Mouse (Mus musculus) heart, embryonic 10.5 days (tissue): ENCODE measurements around the gene Eps8. TPM values are rescaled to one million over a fixed set of nuclear protein-coding genes. Genes with fewer than 3 reads are reported as not detected.
"Not testable (repeated sequence)": the region's sequence is repeated elsewhere in the genome, so short reads cannot be mapped to it uniquely, and the experiment has no call there.

ENCODE experiments used
- DNase-seq: peaks from one replicate; pipeline ENCODE4 v3.0.0-alpha.2; 2017; ENCODE audit warnings: low spot score
- H3K27ac ChIP-seq: fragments of 300-500 bp; sonication (generic); 2 replicates; pipeline ENCODE4 v1.5.1; 2016; ENCODE audit warnings: mild to moderate bottlenecking
- H3K27me3 ChIP-seq: fragments of 300-500 bp; sonication (generic); 2 replicates; pipeline ENCODE4 v1.6.1; 2016; ENCODE audit warnings: mild to moderate bottlenecking; ENCODE audit not compliant: poor library complexity, insufficient read depth, severe bottlenecking
- H3K36me3 ChIP-seq: fragments of 300-500 bp; sonication (generic); 2 replicates; pipeline ENCODE4 v1.6.1; 2016; ENCODE audit warnings: mild to moderate bottlenecking, moderate library complexity
- H3K4me1 ChIP-seq: fragments of 300-500 bp; sonication (generic); 2 replicates; pipeline ENCODE4 v1.6.1; 2016; ENCODE audit warnings: mild to moderate bottlenecking
- H3K4me3 ChIP-seq: fragments of 300-500 bp; sonication (generic); 2 replicates; pipeline ENCODE4 v1.5.1; 2016; ENCODE audit warnings: mild to moderate bottlenecking, moderate library complexity
- H3K9me3 ChIP-seq: fragments of 300-500 bp; sonication (generic); 2 replicates; pipeline ENCODE4 v1.6.1; 2016; ENCODE audit warnings: mild to moderate bottlenecking, moderate library complexity
- WGBS: fragments of 180-500 bp; shearing (Covaris S2); methylation state at CpG from one replicate; pipeline ENCODE4 v1.1.7; 2016; 5-methylcytosine and 5-hydroxymethylcytosine counted together
- polyA plus RNA-seq: library from polyadenylated mRNA; unstranded; fragments of >200 nt; fragmentation: Nextera tagmentation; extraction: Ambion mirVana; gene quantifications from 2 replicates; pipeline ENCODE4 v1.2.1, GENCODE M21; 2016

Eps8 gene
- polyA plus RNA-seq, 1 experiment from 2014 or later, result 16.3 TPM

DNA sequence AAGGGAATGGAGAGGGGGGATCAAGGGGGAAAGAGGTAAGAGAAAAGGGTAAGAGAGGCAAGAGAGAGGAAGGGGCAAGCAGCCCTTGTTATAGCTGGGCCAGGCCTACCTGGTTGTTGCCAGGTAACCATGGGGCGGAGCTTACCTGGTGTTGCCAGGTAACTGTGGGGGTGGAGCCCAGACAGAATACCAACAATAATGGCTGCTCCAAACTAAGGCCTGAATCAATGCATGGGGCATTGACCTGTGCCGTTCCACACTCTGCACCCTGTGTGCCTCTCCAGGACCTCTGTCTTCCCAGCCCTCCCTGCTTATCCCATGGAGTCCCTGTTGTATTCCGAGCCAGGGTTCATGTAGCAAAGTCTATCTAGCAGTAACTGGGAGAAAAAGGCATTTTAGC is 187.0 kb downstream of the Eps8 start:
- peaks cover 23% of the 10 kb centered on the region for H3K4me1 ChIP-seq
- 0 out of 2 replicates have a peak overlapping the region, but pooled peaks have one; percentile 16 for H3K27ac ChIP-seq
- H3K27me3 ChIP-seq, result no peaks in the 10 kb centered on the region
- WGBS, result 90% methylated on average over 3 of the region's 3 CpGs
- no peak for DNase-seq
- H3K9me3 ChIP-seq, result no peaks in the 10 kb centered on the region
- no peak overlapping the region for H3K4me3 ChIP-seq
- no peaks in the 10 kb centered on the region for H3K36me3 ChIP-seq

DNA sequence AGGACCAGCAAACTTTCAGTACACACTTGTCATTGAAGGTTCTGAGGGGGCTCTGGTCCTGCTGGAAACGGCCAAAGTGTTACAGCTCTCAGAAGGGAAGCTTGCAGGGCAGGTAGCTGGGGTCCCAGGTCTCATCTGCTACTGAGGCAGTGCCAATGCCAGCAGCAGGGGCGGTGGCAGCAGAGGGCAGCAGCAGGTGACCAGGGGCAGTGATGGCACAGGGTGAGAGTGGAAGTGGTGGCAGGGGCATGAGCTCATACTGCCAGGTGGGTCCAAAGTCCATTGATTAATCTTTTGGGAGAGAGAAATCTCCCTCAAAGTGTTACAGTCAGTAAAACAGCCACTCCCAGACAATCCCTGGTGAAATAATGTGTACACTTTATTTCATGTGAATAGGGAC is 188.4 kb downstream of the Eps8 start:
- no peak for DNase-seq
- H3K27ac ChIP-seq, result peak overlapping the region; percentile 69
- no peak overlapping the region for H3K4me3 ChIP-seq
- WGBS, result 63% methylated on average over 2 of the region's 2 CpGs
- H3K9me3 ChIP-seq, result no peaks in the 10 kb centered on the region
- H3K27me3 ChIP-seq, result no peaks in the 10 kb centered on the region
- peaks cover 20% of the 10 kb centered on the region for H3K4me1 ChIP-seq
- no peaks in the 10 kb centered on the region for H3K36me3 ChIP-seq

DNA sequence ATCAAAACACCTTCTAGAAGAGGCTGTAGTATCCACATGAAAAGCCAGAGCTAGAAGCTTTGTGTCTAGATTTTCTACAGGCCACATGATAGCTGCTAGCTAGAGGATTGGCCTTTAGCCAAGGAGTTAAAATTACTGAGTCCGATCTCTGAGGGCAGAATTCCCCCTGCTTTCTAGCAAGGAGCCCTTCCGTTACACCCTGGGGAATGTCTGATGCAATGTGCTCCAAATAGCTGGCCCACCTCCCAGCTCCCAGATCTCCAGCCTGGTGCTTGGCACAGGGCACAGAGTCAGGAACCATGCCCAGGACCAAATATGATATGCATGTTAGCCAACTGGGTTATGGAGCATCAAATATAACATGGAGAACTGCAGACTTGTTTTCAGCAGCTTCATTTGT is 189.4 kb downstream of the Eps8 start:
- H3K4me1 ChIP-seq, result peaks cover 12% of the 10 kb centered on the region; the same call in 1 of the 2 replicates
- no peak for DNase-seq

GRCm38 (mm10) chr6:137463771-137464170 is 190.9 kb downstream of the Eps8 start:
- H3K27me3 ChIP-seq, result no peaks in the 10 kb centered on the region
- no peaks in the 10 kb centered on the region for H3K9me3 ChIP-seq
- H3K36me3 ChIP-seq, result no peaks in the 10 kb centered on the region
- WGBS, result 84% methylated on average over 5 of the region's 5 CpGs
- H3K27ac ChIP-seq, result no peak overlapping the region; the same call in 1 of the 2 replicates
- DNase-seq, result no peak
- H3K4me1 ChIP-seq, result peaks cover 12% of the 10 kb centered on the region; the same call in 1 of the 2 replicates
- H3K4me3 ChIP-seq, result no peak overlapping the region

More for the DNA sequence above, 189.4 kb downstream of the Eps8 start:
- WGBS, result 20% methylated on average over 2 of the region's 2 CpGs
- H3K27ac ChIP-seq, result peak overlapping the region; percentile 69
- H3K9me3 ChIP-seq, result no peaks in the 10 kb centered on the region
- no peaks in the 10 kb centered on the region for H3K36me3 ChIP-seq
- H3K4me3 ChIP-seq, result no peak overlapping the region
- no peaks in the 10 kb centered on the region for H3K27me3 ChIP-seq

DNA sequence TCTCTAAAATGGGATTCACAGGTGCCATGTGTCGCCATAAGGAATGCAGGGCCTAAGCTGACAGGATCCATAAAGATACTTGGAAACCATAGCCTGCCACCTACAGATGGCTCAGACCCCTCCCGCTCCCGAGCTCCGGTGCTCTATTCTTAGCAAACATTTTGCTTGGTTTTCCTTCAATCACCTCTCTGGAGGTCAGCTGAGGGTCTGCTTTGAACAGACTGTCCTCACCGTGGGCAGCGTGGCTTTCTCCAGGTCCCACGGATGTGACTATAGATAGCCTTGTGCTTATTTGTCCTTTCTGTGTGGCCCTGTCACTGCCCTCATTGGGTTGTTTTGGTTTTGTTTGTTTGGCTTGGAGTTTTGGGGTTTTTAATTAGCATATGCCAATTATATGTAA is 196.5 kb downstream of the Eps8 start:
- 50% methylated on average over 7 of the region's 7 CpGs for WGBS
- peaks cover 28% of the 10 kb centered on the region for H3K4me1 ChIP-seq

GRCm38 (mm10) chr6:137457210-137457609 is 197.5 kb downstream of the Eps8 start:
- no peaks in the 10 kb centered on the region for H3K36me3 ChIP-seq
- no peak overlapping the region for H3K4me3 ChIP-seq
- no peak for DNase-seq
- no peak overlapping the region for H3K27ac ChIP-seq
- H3K4me1 ChIP-seq, result peaks cover 28% of the 10 kb centered on the region
- whole genome bisulfite sequencing, result 20% methylated on average over 7 of the region's 7 CpGs
- peaks cover 8% of the 10 kb centered on the region; the same call in 1 of the 2 replicates for H3K27me3 ChIP-seq
- H3K9me3 ChIP-seq, result no peaks in the 10 kb centered on the region

More for the DNA sequence above, 196.5 kb downstream of the Eps8 start:
- Histone ChIP-seq H3K27me3 (peaks cover 8% of the 10 kb centered on the region; the same call in 1 of the 2 replicates), H3K9me3 (no peaks in the 10 kb centered on the region), H3K4me3 (no peak overlapping the region), H3K27ac (peak overlapping the region; percentile 75), H3K36me3 (no peaks in the 10 kb centered on the region)
- no peak for DNase-seq

GRCm38 (mm10) chr6:137456064-137456463 is 198.6 kb downstream of the Eps8 start:
- Histone ChIP-seq H3K36me3 (no peaks in the 10 kb centered on the region), H3K4me1 (peaks cover 28% of the 10 kb centered on the region), H3K9me3 (no peaks in the 10 kb centered on the region), H3K27ac (peak overlapping the region; percentile 4; the same call in 1 of the 2 replicates), H3K27me3 (peaks cover 8% of the 10 kb centered on the region; the same call in 1 of the 2 replicates), H3K4me3 (peak overlapping the region; percentile 27)
- peak; percentile 78 for DNase-seq
- WGBS, result 20% methylated on average over 7 of the region's 7 CpGs

DNA sequence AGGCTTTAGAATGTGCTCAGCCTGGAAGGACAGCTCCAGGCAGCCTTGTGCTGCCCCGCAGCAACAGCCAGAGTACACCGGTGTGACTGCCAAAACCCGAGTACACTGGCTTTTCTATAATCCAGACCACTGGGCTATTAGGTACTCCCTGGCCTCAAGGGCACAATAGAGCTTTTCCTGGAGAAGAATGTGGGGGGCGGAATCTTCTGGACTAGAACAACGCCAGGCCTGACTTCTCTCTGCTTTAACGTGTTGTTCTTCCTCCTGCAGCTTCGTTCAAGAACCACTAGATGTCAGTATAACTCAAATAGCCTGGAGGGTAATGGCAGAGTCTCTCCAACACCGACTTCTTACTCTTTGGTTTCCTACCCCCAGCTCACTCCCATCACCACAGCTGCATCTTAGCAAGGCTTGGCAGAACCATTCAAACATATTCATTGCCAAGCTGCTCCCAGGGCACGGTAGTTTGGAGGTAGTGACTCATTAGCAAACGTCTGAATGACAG is 199.1 kb downstream of the Eps8 start:
- Histone ChIP-seq H3K27ac (peak overlapping the region; percentile 42), H3K27me3 (peaks cover 8% of the 10 kb centered on the region; the same call in 1 of the 2 replicates), H3K4me3 (peak overlapping the region; percentile 27), H3K9me3 (no peaks in the 10 kb centered on the region), H3K36me3 (no peaks in the 10 kb centered on the region), H3K4me1 (peaks cover 28% of the 10 kb centered on the region)
- WGBS, result 14% methylated on average over 10 of the region's 10 CpGs
- peak; percentile 77 for DNase-seq

DNA sequence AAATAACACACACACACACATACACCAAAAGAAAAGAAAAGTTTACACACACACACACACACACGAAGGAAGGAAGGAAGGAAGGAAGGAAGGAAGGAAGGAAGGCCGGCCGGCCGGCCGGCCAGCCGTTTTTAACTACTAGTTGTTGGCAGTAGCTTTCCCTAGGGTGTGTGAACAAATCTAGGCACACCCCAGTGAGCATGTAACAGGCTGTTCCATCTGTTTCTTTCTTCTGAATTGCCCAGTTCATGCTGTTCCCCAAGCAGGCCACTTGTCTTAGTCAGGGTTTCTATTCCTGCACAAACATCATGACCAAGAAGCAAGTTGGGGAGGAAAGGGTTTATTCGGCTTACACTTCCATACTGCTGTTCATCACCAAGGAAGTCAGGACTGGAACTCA is 208.6 kb downstream of the Eps8 start:
- not testable (repeated sequence) for H3K4me3 ChIP-seq, H3K27ac ChIP-seq, H3K36me3 ChIP-seq, H3K4me1 ChIP-seq, H3K27me3 ChIP-seq, DNase-seq, H3K9me3 ChIP-seq
- 77% methylated on average over 7 of the region's 7 CpGs for WGBS

DNA sequence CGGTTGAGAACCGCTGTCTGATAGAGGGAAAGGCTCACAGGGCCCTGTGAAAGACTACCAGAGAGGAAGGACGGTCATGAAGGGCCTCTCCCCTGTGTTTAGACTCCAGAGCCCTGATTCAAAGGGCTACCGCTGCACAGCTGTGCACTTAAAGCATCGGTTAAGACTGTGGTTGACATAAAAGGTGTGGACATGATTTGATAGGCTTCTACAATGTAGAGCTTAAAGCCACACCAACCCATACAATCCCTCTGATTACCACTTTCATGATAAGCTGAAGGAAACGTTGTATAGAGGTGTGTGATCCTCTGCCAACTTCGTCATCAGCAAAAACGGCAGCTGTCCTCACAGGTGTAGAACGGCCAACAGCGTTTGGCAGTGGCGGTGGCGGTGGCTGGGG is 211.6 kb downstream of the Eps8 start:
- 87% methylated on average over 12 of the region's 12 CpGs for WGBS
- Histone ChIP-seq H3K36me3 (no peaks in the 10 kb centered on the region), H3K4me1 (peaks cover 13% of the 10 kb centered on the region; the same call in 1 of the 2 replicates), H3K4me3 (no peak overlapping the region), H3K27me3 (no peaks in the 10 kb centered on the region), H3K9me3 (no peaks in the 10 kb centered on the region), H3K27ac (no peak overlapping the region)
- DNase-seq, result no peak

DNA sequence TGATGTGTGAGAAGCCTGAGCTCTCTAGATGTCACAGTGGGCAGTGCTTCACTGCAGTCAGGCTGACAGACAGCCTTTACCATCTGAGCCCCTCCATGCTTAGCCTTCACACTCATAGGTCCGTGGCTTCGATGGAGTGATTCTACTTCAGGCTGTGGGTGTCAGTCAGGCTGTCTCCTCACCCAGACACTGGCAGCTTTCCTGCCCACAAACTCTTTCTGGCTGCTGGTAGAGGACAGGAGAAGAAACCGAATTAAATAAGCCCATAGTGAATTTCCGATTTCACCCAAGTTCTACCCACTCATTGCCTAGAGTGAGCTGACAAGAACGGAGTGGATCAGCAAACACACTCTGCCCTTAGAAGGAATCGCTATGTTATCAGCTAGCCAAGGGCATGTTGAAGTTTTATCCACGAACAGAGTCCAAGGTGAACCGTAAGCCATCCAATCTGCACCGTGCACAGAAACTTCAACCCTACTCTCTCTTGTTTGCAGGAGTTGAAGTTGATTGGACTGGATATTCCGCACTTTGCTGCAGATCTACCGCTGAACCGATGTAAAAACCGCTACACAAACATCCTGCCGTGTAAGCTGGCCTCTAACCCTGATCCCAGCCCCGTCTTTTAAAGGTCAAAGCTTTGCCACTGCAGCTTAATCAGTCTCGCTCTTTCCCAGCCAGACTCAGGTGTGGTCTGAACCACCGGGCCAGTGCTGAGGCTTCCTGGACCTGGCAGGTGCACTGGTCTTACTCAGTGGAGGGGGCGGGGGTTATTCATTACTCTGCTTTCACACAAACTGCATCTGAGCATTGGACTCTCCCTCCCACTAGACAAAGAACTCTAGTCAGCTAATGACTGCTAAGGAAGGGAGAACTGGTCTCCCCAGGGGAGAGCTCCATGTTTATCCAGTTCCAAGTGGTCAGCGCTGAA is 213.9 kb downstream of the Eps8 start:
- Histone ChIP-seq H3K4me1 (peaks cover 13% of the 10 kb centered on the region; the same call in 1 of the 2 replicates), H3K27me3 (no peaks in the 10 kb centered on the region), H3K9me3 (no peaks in the 10 kb centered on the region), H3K36me3 (no peaks in the 10 kb centered on the region), H3K4me3 (no peak overlapping the region), H3K27ac (no peak overlapping the region)
- DNase-seq, result no peak
- WGBS, result 74% methylated on average over 19 of the region's 19 CpGs

- Histone ChIP-seq H3K27me3 (no peaks in the 10 kb centered on the region), H3K4me1 (peaks cover 13% of the 10 kb centered on the region; the same call in 1 of the 2 replicates), H3K4me3 (no peak overlapping the region), H3K36me3 (no peaks in the 10 kb centered on the region), H3K9me3 (no peaks in the 10 kb centered on the region), H3K27ac (no peak overlapping the region)
- WGBS, result 63% methylated on average over 16 of the region's 16 CpGs
- DNase-seq, result no peak
Observed at GRCm38 (mm10) chr6:137437902-137438580, 216.6 kb downstream of the Eps8 start.

- H3K27ac ChIP-seq, result no peak overlapping the region
- H3K9me3 ChIP-seq, result no peaks in the 10 kb centered on the region
- no peak overlapping the region for H3K4me3 ChIP-seq
- 77% methylated on average over 4 of the region's 4 CpGs for WGBS
- no peaks in the 10 kb centered on the region for H3K27me3 ChIP-seq
- no peaks in the 10 kb centered on the region for H3K36me3 ChIP-seq
- DNase-seq, result no peak
- H3K4me1 ChIP-seq, result peaks cover 13% of the 10 kb centered on the region; the same call in 1 of the 2 replicates
Observed at GRCm38 (mm10) chr6:137437486-137437885, 217.2 kb downstream of the Eps8 start.
